Comparison of ENCODE assay signal across 9 mouse cellular contexts in genomic region chr8:4256911-4257310, GRCm38 (mm10). TPM values are rescaled to one million over a fixed set of nuclear protein-coding genes. Genes with fewer than 3 reads are reported as not detected.
DNase-seq lines count a peak whose midpoint lies in the region; ATAC-seq and TF ChIP-seq lines count a peak whose summit lies in the region.
"Had no signal": no experiment of that assay in that cellular context is flagged by ENCODE, and none has a peak within 500 bp of the region (broad histone marks: within the 10 kb centered on the region; RNA-seq: fewer than 3 reads in every experiment).

No protein-coding gene starts in this region.

- peak overlapping the region; percentile 97 for H3K27ac ChIP-seq in forebrain, embryonic 16.5 days (ENCODE audit: low read length)
- peak overlapping the region; percentile 92 for H3K27ac ChIP-seq in olfactory bulb, adult 2 months (ENCODE audit: insufficient read depth, low read depth, low read length)

- no peaks in the 10 kb centered on the region for H3K27me3 ChIP-seq in forebrain, embryonic 16.5 days (replicated peaks; ENCODE audit: control insufficient read depth, insufficient read depth, low read length)

- H3K9ac ChIP-seq in forebrain, embryonic 16.5 days (replicated peaks; ENCODE audit: low read depth, low read length): peak overlapping the region; percentile 96

- WGBS in forebrain, embryonic 16.5 days: 36% methylated on average over 4 of the region's 4 CpGs
- 10% methylated on average over 4 of the region's 4 CpGs for WGBS in olfactory bulb, adult 2 months

- peak overlapping the region; percentile 69 for H3K4me3 ChIP-seq in forebrain, embryonic 16.5 days (replicated peaks; ENCODE audit: low read length)
- H3K4me3 ChIP-seq in olfactory bulb, adult 2 months (ENCODE audit: insufficient read depth, low read depth, low read length): 0 out of 2 replicates have a peak overlapping the region, but pooled peaks have one; percentile 95

- H3K9me3 ChIP-seq in forebrain, embryonic 16.5 days (ENCODE audit: control insufficient read depth, low read length): no peaks in the 10 kb centered on the region

- no peak for ATAC-seq in forebrain, embryonic 16.5 days
- no peak for ATAC-seq in monocyte, adult 5-6 weeks (replicated peaks; ENCODE audit: insufficient number of reproducible peaks, low FRiP score, low TSS enrichment, poor library complexity, severe bottlenecking)
- ATAC-seq: activated CD4-positive, CD25-positive, alpha-beta regulatory T cell, adult 4 months had no signal

- H3K4me2 ChIP-seq in forebrain, embryonic 16.5 days (ENCODE audit: low read length): peak overlapping the region; percentile 74

- DNase-seq in cerebellum, adult 9-10 months: peak; percentile 9
- no peak for DNase-seq in cerebellum, adult 11 months
- DNase-seq in layer of hippocampus, postnatal 36 days: peak; percentile 77 to 81
- DNase-seq in MN1 (ENCODE audit: low spot score): no peak
- no peak for DNase-seq in spleen, adult 18-20 months

- H3K4me1 ChIP-seq in forebrain, embryonic 16.5 days (replicated peaks; ENCODE audit: control insufficient read depth, insufficient read depth, low read length): peaks cover 42% of the 10 kb centered on the region
- peaks cover 51% of the 10 kb centered on the region for H3K4me1 ChIP-seq in olfactory bulb, adult 2 months (ENCODE audit: control insufficient read depth, insufficient read depth, low read length)

- TF ChIP-seq CTCF in olfactory bulb, adult 2 months (IDR thresholded peaks at IDR 0.05; ENCODE audit: insufficient read depth, low read depth, low read length): no peak

- H3K36me3 ChIP-seq in forebrain, embryonic 16.5 days (ENCODE audit: control insufficient read depth, insufficient read depth): peaks cover 11% of the 10 kb centered on the region; the same call in 1 of the 2 replicates

- TF ChIP-seq POLR2A in olfactory bulb, adult 2 months (IDR thresholded peaks at IDR 0.05; ENCODE audit: insufficient read depth, low read depth, low read length): no peak; the same call in 1 of the 2 replicates

RNA-seq across cellular contexts. Expression of gene Ctxn1, which starts 2.2 kb away (rescaled TPM):
- 417 and 424 TPM in 2 replicates for polyA plus RNA-seq in forebrain, embryonic 16.5 days (2015; fragmentation: Nextera tagmentation; extraction: Ambion mirVana)
- total RNA-seq in layer of hippocampus, postnatal 36 days (2021): 100 to 1,000 TPM; 500 to 555 TPM
- polyA plus RNA-seq in olfactory bulb, adult 2 months (2012; ENCODE audit: insufficient read depth, insufficient read length, low replicate concordance, missing spikeins): not detected in 2 replicates
- total RNA-seq in monocyte, adult 5-6 weeks (2017): 0.29 to 1.5 TPM in 2 of 3 replicates, not detected in the other

RNA-seq across cellular contexts. Expression of gene Snapc2, which starts 4.0 kb away (rescaled TPM):
- 65.8 and 69.8 TPM in 2 replicates for polyA plus RNA-seq in forebrain, embryonic 16.5 days (2015; fragmentation: Nextera tagmentation; extraction: Ambion mirVana)
- total RNA-seq in layer of hippocampus, postnatal 36 days (2021): 10 to 100 TPM; 22.3 to 26.2 TPM
- polyA plus RNA-seq in olfactory bulb, adult 2 months (2012; ENCODE audit: insufficient read depth, insufficient read length, low replicate concordance, missing spikeins): not detected in 2 replicates
- total RNA-seq in monocyte, adult 5-6 weeks (2017): 4.6 to 7.5 TPM (median 6.2 TPM) in 3 replicates

RNA-seq across cellular contexts. Expression of gene Tgfbr3l, which starts 8.9 kb away (rescaled TPM):
- polyA plus RNA-seq in forebrain, embryonic 16.5 days (2015; fragmentation: Nextera tagmentation; extraction: Ambion mirVana): 2.6 and 3.3 TPM in 2 replicates
- total RNA-seq in layer of hippocampus, postnatal 36 days (2021): 10 to 100 TPM; 13.8 to 14.0 TPM
- not detected in 2 replicates for polyA plus RNA-seq in olfactory bulb, adult 2 months (2012; ENCODE audit: insufficient read depth, insufficient read length, low replicate concordance, missing spikeins)
- 0.95 to 1.8 TPM (median 0.97 TPM) in 3 replicates for total RNA-seq in monocyte, adult 5-6 weeks (2017)

RNA-seq across cellular contexts. Expression of gene Gm49320, which starts 18.2 kb away (rescaled TPM):
- polyA plus RNA-seq in forebrain, embryonic 16.5 days (2015; fragmentation: Nextera tagmentation; extraction: Ambion mirVana): 0.98 and 1.3 TPM in 2 replicates
- under 1 TPM; 0.15 to 0.68 TPM for total RNA-seq in layer of hippocampus, postnatal 36 days (2021)
- not detected in 2 replicates for polyA plus RNA-seq in olfactory bulb, adult 2 months (2012; ENCODE audit: insufficient read depth, insufficient read length, low replicate concordance, missing spikeins)
- not detected in 3 replicates for total RNA-seq in monocyte, adult 5-6 weeks (2017)

RNA-seq across cellular contexts. Expression of gene Map2k7, which starts 18.4 kb away (rescaled TPM):
- 24.3 and 28.9 TPM in 2 replicates for polyA plus RNA-seq in forebrain, embryonic 16.5 days (2015; fragmentation: Nextera tagmentation; extraction: Ambion mirVana)
- total RNA-seq in layer of hippocampus, postnatal 36 days (2021): 100 to 1,000 TPM in 1 of 2 experiments, 10 to 100 TPM in 1; 91.3 to 116 TPM
- polyA plus RNA-seq in olfactory bulb, adult 2 months (2012; ENCODE audit: insufficient read depth, insufficient read length, low replicate concordance, missing spikeins): not detected in 2 replicates
- total RNA-seq in monocyte, adult 5-6 weeks (2017): 42.6 to 60.0 TPM (median 43.3 TPM) in 3 replicates

Comparison
In these comparisons a context has a peak if more than half of its experiments do, and no peak if none do; other contexts are left out.
1. DNase-seq: peak in cerebellum, adult 9-10 months (single experiment) and layer of hippocampus, postnatal 36 days (2 of 2); none in cerebellum, adult 11 months (single experiment), MN1 (single experiment) and spleen, adult 18-20 months (0 of 2).
2. RNA of gene Ctxn1, which starts 2.2 kb away (total RNA-seq): 500 to 555 TPM in layer of hippocampus, postnatal 36 days; 0.29 to 1.5 TPM in monocyte, adult 5-6 weeks; every median in the first group is over 100 times any median in the second.